Mouse (Mus musculus) liver, embryonic 16.5 days (tissue): Measurements from ENCODE around the gene Glyctk. TPM values are rescaled to one million over a fixed set of nuclear protein-coding genes. Genes with fewer than 3 reads are reported as not detected.

ENCODE experiments used
- ATAC-seq: fragments of 200-750 bp; cut with Nextera tagmentation; 2 replicates; pipeline ENCODE4 v1.8.0; 2017; ENCODE audit warnings: low read depth, mild to moderate bottlenecking, moderate number of reproducible peaks, moderate library complexity
- H3K27ac ChIP-seq: fragments of 300-500 bp; sonication (generic); 2 replicates; pipeline ENCODE4 v1.5.1; 2014; ENCODE audit warnings: mild to moderate bottlenecking, low read length
- H3K27me3 ChIP-seq: fragments of 300-500 bp; sonication (generic); 2 replicates; pipeline ENCODE4 v1.6.1; 2014; ENCODE audit warnings: low read depth, low read length, mixed read lengths; ENCODE audit not compliant: control insufficient read depth, insufficient read depth
- H3K36me3 ChIP-seq: fragments of 300-500 bp; sonication (generic); 2 replicates; pipeline ENCODE4 v1.6.1; 2014; ENCODE audit warnings: mild to moderate bottlenecking; ENCODE audit not compliant: control insufficient read depth, insufficient read depth
- H3K4me1 ChIP-seq: fragments of 300-500 bp; sonication (generic); 2 replicates; pipeline ENCODE4 v1.6.1; 2014; ENCODE audit warnings: low read depth, low read length, mixed read lengths; ENCODE audit not compliant: control insufficient read depth
- H3K4me2 ChIP-seq: fragments of 300-500 bp; sonication (generic); 2 replicates; pipeline ENCODE4 v1.6.1; 2014; ENCODE audit warnings: low read depth, low read length, mixed read lengths
- H3K4me3 ChIP-seq: fragments of 300-500 bp; sonication (generic); 2 replicates; pipeline ENCODE4 v1.5.1; 2014; ENCODE audit warnings: low read depth, mild to moderate bottlenecking, low read length
- H3K9ac ChIP-seq: fragments of 300-500 bp; sonication (generic); 2 replicates; pipeline ENCODE4 v1.6.1; 2014; ENCODE audit warnings: low read depth, low read length
- H3K9me3 ChIP-seq: fragments of 300-500 bp; sonication (generic); replicated peaks from 2 replicates; pipeline ENCODE4 v1.6.1; 2016; ENCODE audit warnings: low read length; ENCODE audit not compliant: control insufficient read depth
- WGBS: fragments of 180-500 bp; shearing (Covaris S2); extraction: QIAGEN DNeasy Blood & Tissue Kit; methylation state at CpG from one replicate; pipeline ENCODE4 v1.1.7; 2014; ENCODE audit not compliant: insufficient replicate concordance; 5-methylcytosine and 5-hydroxymethylcytosine counted together
- polyA plus RNA-seq: library from polyadenylated mRNA; unstranded; fragments of >200 nt; fragmentation: Nextera tagmentation; extraction: Ambion mirVana; gene quantifications from 2 replicates; pipeline ENCODE4 v1.2.1, GENCODE M21; 2015

The Glyctk gene
- polyA plus RNA-seq, 1 experiment from 2014 or later = 33.0 TPM

DNA sequence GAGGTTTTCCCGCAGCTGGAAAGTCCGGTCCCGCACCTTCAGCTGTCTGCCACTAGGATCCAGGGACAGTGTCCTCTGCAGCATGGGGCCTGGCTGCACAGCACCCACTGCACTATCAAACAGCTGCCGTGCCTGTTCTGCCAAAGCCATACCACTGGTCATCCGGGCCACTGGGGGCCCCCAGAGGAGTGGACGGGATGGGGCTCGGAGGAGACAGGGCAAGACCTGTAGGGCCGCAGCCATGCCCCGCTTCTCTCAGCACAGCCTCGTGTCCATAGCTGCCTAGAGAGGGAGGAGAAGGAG lies 364 bp downstream of the Glyctk start:
- peak overlapping the region; percentile 75 for H3K27ac ChIP-seq
- peak overlapping the region; percentile 51 for H3K4me3 ChIP-seq
- peak overlapping the region; percentile 51 for H3K9ac ChIP-seq
- H3K4me1 ChIP-seq = peaks cover 5% of the 10 kb centered on the region
- H3K4me2 ChIP-seq = peak overlapping the region; percentile 22
- H3K36me3 ChIP-seq = no peaks in the 10 kb centered on the region
- H3K9me3 ChIP-seq = no peaks in the 10 kb centered on the region
- no peaks in the 10 kb centered on the region; the same call in 1 of the 2 replicates for H3K27me3 ChIP-seq
- 67% methylated on average over 10 of the region's 10 CpGs for WGBS
- peak; percentile 7 for ATAC-seq

DNA sequence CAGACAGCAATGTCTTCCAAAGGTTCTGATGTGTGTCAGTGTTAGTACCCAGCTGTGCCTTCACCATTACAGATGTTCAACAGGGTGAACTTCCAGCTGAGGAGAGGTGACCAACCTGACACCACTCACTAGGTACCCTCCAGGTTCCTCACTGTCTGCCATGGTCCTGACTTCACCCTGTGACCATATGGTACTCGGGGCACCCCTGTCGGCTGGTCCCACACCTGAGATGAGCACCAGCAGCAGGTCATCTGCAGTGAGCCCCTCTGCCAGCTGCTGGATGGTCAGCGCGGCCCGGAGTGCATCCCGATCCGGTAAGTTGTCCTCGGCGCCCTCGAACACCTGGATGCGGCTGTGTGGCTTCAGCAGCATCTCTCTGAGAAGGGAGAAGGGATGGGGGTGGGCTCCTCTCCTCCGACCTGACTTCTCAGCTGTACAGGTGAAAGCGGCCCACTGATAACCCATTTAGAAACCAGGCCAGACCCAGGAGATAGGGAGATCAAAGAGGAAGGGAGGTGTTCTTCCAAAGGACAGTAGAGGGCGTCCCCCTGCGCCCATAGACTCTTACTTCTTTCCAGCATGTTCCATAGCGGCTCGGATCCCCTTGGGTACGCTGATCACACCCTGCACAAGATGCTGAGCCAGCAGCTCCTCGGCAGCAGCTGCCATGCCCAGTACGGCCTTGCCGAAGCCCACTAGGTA lies 866 bp downstream of the Glyctk start:
- peak overlapping the region; percentile 51 for H3K9ac ChIP-seq
- peak overlapping the region; percentile 75 for H3K27ac ChIP-seq
- peak overlapping the region; percentile 51 for H3K4me3 ChIP-seq
- no peaks in the 10 kb centered on the region for H3K9me3 ChIP-seq
- peak; percentile 2 for ATAC-seq
- 70% methylated on average over 21 of the region's 21 CpGs for WGBS
- H3K4me1 ChIP-seq = peaks cover 5% of the 10 kb centered on the region
- no peaks in the 10 kb centered on the region; the same call in 1 of the 2 replicates for H3K27me3 ChIP-seq
- no peaks in the 10 kb centered on the region for H3K36me3 ChIP-seq
- peak overlapping the region; percentile 22 for H3K4me2 ChIP-seq

DNA sequence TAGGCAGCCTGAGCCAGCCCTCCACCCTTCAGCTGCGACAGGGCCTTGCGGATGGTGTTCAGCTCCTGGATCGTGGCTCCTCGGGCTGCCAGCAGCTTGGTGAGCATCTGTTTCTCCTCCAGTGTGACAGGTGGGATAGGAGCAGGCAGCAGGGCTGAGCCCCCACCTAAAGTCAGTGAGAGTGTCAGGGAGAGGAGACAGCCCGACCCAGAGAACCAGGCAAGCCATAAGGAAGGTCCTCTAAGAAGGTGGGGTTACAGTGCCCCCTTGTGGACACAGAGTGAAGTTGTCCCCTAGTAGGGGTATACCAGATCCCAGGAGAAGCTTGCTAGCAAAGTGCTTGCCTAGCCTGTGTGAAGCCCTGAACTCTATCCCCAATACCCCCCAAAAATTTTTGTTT lies 1.5 kb downstream of the Glyctk start:
- Histone ChIP-seq H3K9me3 (no peaks in the 10 kb centered on the region), H3K9ac (no peak overlapping the region), H3K27me3 (0 out of 2 replicates have a peak, but pooled peaks cover 2% of the 10 kb centered on the region), H3K4me2 (peak overlapping the region; percentile 22), H3K4me1 (peaks cover 5% of the 10 kb centered on the region), H3K27ac (no peak overlapping the region), H3K36me3 (no peaks in the 10 kb centered on the region), H3K4me3 (peak overlapping the region; percentile 51)
- WGBS = 65% methylated on average over 5 of the region's 5 CpGs
- no peak for ATAC-seq

DNA sequence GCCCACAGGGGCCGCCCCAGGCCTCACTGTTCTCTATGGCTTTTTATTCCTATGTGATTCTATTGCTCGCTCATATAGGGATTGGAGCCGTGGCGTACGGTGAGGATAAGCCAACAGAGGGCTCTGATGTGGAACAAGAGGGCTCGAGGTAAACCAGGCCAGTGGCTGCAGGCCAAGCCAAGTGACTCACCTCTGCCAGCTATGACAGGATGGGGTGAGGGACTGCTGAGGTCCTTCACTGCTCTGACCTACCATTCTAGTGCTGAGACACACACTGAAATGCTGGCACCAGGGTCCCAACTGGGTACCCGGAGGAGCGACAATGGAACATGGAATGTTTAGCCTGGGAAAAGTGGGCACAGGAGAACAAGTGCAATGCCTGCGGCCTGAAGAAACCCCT lies 3.8 kb downstream of the Glyctk start:
- H3K4me1 ChIP-seq = peaks cover under 1% of the 10 kb centered on the region
- no peaks in the 10 kb centered on the region for H3K36me3 ChIP-seq
- no peak for ATAC-seq
- H3K4me3 ChIP-seq = no peak overlapping the region
- no peaks in the 10 kb centered on the region for H3K9me3 ChIP-seq
- no peak overlapping the region for H3K27ac ChIP-seq
- H3K27me3 ChIP-seq = peaks cover 18% of the 10 kb centered on the region
- H3K4me2 ChIP-seq = no peak overlapping the region
- WGBS = 70% methylated on average over 9 of the region's 9 CpGs
- H3K9ac ChIP-seq = no peak overlapping the region

DNA sequence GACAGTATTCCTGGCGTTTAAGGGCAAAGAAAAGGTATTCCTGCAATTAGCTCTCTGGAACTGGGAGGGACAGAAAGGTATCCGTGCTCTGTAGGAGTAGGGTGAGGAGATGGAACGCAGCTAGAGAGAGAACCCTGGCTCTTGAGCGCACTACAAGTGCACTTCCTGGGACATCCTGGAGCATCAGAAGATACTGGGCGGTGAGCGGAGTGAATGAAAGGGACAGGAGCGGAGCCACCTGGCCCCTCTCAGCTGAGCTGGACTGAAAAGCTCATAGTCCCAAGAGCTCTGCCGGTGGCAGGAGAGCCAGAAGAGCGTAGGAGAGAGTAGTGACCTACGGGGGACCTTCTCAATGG lies 8.6 kb downstream of the Glyctk start:
- H3K4me3 ChIP-seq = no peak overlapping the region
- no peak overlapping the region for H3K4me2 ChIP-seq
- H3K27ac ChIP-seq = no peak overlapping the region
- peaks cover 45% of the 10 kb centered on the region for H3K27me3 ChIP-seq
- H3K9me3 ChIP-seq = no peaks in the 10 kb centered on the region
- ATAC-seq = no peak
- H3K4me1 ChIP-seq = no peaks in the 10 kb centered on the region
- WGBS = 28% methylated on average over 10 of the region's 10 CpGs
- no peak overlapping the region for H3K9ac ChIP-seq
- H3K36me3 ChIP-seq = no peaks in the 10 kb centered on the region

DNA sequence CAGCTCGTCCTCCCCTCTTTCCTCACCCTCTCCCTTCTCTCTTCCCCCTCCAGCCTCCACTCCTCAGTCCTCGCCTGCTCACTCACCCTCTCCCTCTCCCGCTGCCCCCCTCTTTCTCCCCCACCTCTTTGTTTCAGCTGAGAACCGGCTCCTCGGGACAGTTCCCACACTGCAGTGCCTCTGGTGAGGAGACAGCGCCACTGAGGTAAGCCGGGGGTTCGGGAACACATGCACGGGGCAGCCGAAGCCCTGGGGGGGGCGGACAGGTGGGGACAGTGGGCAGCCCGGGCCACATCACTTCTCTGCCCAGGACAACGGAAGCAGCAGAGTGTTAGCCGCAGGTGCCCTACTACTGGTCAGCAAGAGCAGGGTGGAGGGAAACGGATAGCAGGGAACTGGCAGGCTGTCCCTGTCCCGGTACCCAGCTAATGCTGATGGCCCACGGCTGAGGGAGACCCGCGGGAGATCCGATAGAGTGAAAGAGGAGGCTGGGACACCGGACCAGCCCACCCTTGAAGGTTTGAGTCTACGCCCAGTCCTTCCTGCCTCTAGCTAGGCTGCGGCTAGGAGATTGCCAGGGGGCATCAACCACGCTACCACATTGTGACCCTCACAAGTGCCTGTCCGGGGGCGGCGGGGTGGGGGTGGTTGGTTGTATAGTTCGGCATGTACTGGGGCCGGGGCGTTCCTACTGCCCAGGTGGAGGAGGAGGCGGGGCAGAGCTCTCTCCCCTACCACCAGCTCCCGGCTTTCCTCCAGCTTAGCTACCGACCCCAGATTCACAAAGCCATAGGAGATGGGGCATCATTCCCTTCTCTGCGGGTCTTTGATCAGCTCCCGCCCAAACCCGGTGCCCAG lies 9.2 kb downstream of the Glyctk start:
- ATAC-seq = no peak
- no peak overlapping the region for H3K9ac ChIP-seq

DNA sequence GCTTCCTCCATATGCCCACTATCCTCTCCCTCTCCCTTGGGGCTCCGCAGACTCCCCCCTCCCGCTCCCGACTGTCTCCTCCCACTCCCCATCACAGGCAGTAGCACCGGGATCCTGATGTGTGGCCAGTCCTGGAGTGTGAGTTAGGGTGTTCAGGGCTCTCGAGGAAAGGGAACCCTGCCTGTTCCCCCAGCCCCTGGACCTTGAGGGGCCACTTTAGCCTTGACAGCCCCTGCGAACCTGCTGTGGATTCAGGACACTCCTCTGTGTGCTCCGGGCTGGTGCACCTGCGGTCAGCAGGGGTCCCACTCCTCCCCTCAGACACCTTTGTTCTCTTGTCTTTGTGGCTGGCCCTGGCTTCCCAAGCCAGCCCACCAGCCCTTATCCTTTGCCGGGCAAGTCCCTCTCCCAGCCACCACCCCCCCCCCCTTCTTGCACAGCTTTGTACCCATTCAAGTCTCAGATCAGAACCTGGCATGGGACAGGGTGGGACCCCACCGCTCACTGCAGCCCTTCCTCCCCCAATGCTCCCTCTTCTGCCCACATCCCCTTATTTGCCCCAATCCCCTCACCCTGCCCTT lies 10.0 kb downstream of the Glyctk start:
- H3K27me3 ChIP-seq = peaks cover 45% of the 10 kb centered on the region
- 0 out of 2 replicates have a peak, but pooled peaks have one; percentile 9 for ATAC-seq
- H3K4me1 ChIP-seq = no peaks in the 10 kb centered on the region
- no peak overlapping the region for H3K9ac ChIP-seq
- H3K27ac ChIP-seq = no peak overlapping the region
- H3K4me2 ChIP-seq = peak overlapping the region; percentile 26; the same call in 1 of the 2 replicates
- no peaks in the 10 kb centered on the region for H3K36me3 ChIP-seq
- no peak overlapping the region; the same call in 1 of the 2 replicates for H3K4me3 ChIP-seq
- WGBS = 2% methylated on average over 10 of the region's 10 CpGs
- H3K9me3 ChIP-seq = no peaks in the 10 kb centered on the region

More for the DNA sequence above, 9.2 kb downstream of the Glyctk start:
- WGBS = 1% methylated on average over 36 of the region's 36 CpGs
- Histone ChIP-seq H3K4me3 (peak overlapping the region; percentile 27; the same call in 1 of the 2 replicates), H3K27me3 (peaks cover 45% of the 10 kb centered on the region), H3K4me2 (peak overlapping the region; percentile 26), H3K27ac (no peak overlapping the region), H3K9me3 (no peaks in the 10 kb centered on the region), H3K36me3 (no peaks in the 10 kb centered on the region), H3K4me1 (no peaks in the 10 kb centered on the region)

DNA sequence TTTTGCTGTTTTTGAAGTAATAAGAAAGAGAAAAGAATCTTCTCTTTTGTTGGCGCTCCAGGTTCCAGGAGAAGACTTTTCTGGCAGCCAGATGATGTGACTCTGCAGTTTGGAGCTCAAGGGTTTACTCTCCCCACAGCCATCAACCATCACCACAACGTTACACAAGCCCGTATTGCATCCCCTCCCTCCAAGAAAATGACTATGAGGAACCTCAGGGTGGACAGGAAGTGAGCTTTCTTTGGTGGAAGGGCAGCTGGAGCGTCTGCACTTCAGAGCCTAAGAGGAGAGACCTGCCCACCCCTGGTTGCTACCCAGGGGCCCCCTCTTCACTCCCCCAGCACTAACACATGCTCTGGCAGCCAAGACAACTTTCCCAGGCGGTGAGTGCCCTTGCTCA lies 10.7 kb downstream of the Glyctk start:
- peaks cover 45% of the 10 kb centered on the region for H3K27me3 ChIP-seq
- no peak overlapping the region for H3K27ac ChIP-seq
- ATAC-seq = no peak
- H3K4me3 ChIP-seq = peak overlapping the region; percentile 13; the same call in 1 of the 2 replicates
- H3K9me3 ChIP-seq = no peaks in the 10 kb centered on the region
- WGBS = 12% methylated on average over 5 of the region's 5 CpGs
- no peaks in the 10 kb centered on the region for H3K36me3 ChIP-seq
- H3K9ac ChIP-seq = no peak overlapping the region
- H3K4me2 ChIP-seq = no peak overlapping the region
- no peaks in the 10 kb centered on the region for H3K4me1 ChIP-seq

DNA sequence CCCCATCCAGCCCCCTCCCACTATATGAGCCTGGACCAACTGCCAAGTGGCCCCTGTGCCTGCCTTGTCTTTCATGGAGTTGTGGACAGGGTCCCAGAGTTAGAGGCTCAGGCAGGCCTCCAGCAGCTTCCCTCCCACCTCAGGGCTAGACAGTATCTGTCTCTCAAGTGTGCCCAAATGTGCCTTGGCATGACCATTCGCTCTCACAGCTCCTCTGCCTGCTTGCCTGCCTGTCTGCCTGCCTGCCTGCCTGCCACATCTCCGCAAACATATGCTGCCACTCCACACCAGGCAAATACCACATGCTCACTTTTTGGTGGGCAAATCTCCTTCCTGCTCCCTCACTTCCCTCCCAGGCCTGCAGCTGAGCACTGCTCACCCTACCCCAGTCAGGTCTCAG lies 12.4 kb downstream of the Glyctk start:
- ATAC-seq = no peak
- Histone ChIP-seq H3K27ac (no peak overlapping the region), H3K9ac (no peak overlapping the region), H3K4me3 (no peak overlapping the region), H3K4me2 (no peak overlapping the region), H3K36me3 (no peaks in the 10 kb centered on the region), H3K4me1 (no peaks in the 10 kb centered on the region), H3K9me3 (no peaks in the 10 kb centered on the region), H3K27me3 (peaks cover 41% of the 10 kb centered on the region)
- WGBS = 67% methylated on average over 2 of the region's 2 CpGs
